ENCODE assay signal across 17 mouse cellular contexts in genomic region chr2:165061638-165062433, GRCm38 (mm10). TPM values are rescaled to one million over a fixed set of nuclear protein-coding genes. Genes with fewer than 3 reads are reported as not detected.
DNase-seq lines count a peak whose midpoint lies in the region; ATAC-seq and TF ChIP-seq lines count a peak whose summit lies in the region.
"Had no signal": no experiment of that assay in that cellular context is flagged by ENCODE, and none has a peak within 500 bp of the region (broad histone marks: within the 10 kb centered on the region; RNA-seq: fewer than 3 reads in every experiment).

No protein-coding gene starts in this region.

- H3K79me2 ChIP-seq in liver, adult 2 months (ENCODE audit: control insufficient read depth, insufficient read depth, low read length): no peaks in the 10 kb centered on the region

- no peak overlapping the region for H3K4me2 ChIP-seq in heart, embryonic 11.5 days
- no peak overlapping the region for H3K4me2 ChIP-seq in liver, embryonic 11.5 days
- no peak overlapping the region for H3K4me2 ChIP-seq in lung, postnatal 0 days (replicated peaks; ENCODE audit: low read depth, low read length)
- H3K4me2 ChIP-seq: limb, embryonic 13.5 days had no signal

- no peak for ATAC-seq in heart, embryonic 11.5 days (replicated peaks; ENCODE audit: insufficient number of reproducible peaks, low FRiP score, low TSS enrichment)
- ATAC-seq in liver, embryonic 11.5 days (replicated peaks; ENCODE audit: low FRiP score): no peak
- ATAC-seq in lung, postnatal 0 days: peak; percentile 72
- ATAC-seq: forebrain, postnatal 0 days had no signal

- peak; percentile 29 to 37 for DNase-seq in heart, adult 18-20 months
- DNase-seq in liver, adult 2 months (ENCODE audit: extremely low read depth, low read depth, low spot score): peak; percentile 3
- DNase-seq in liver, embryonic 11.5 days (ENCODE audit: low spot score): no peak
- peak; percentile 84 for DNase-seq in lung, postnatal 0 days (ENCODE audit: low spot score)
- DNase-seq in skeletal muscle tissue, adult 2 months (ENCODE audit: low read depth, low spot score): peak; percentile 13
- DNase-seq in layer of hippocampus, postnatal 25 days (ENCODE audit: extremely low spot score in 1 of 2, low spot score in 1 of 2): no peak
- no peak for DNase-seq in limb, embryonic 10.5 days (ENCODE audit: low spot score)
- DNase-seq: adrenal gland, postnatal 36 days; cerebellum, adult 11-12 months; forebrain, postnatal 0 days; gastrocnemius, postnatal 25 days; right cerebral cortex, postnatal 14 days had no signal

- no peaks in the 10 kb centered on the region for H3K36me3 ChIP-seq in heart, embryonic 11.5 days (ENCODE audit: control insufficient read depth, insufficient read depth, low read length)
- no peaks in the 10 kb centered on the region for H3K36me3 ChIP-seq in liver, adult 2 months (ENCODE audit: control insufficient read depth, insufficient read depth, low read length)
- H3K36me3 ChIP-seq in liver, embryonic 11.5 days (ENCODE audit: control insufficient read depth, insufficient read depth, low read length): no peaks in the 10 kb centered on the region
- H3K36me3 ChIP-seq in lung, postnatal 0 days (ENCODE audit: insufficient read depth, low read length): no peaks in the 10 kb centered on the region
- no peaks in the 10 kb centered on the region for H3K36me3 ChIP-seq in limb, embryonic 10.5 days
- H3K36me3 ChIP-seq: limb, embryonic 13.5 days had no signal

- TF ChIP-seq POLR2A in liver, adult 2 months (IDR thresholded peaks at IDR 0.05; ENCODE audit: extremely low read depth, insufficient read depth, low read length): no peak

- H3K4me1 ChIP-seq in heart, embryonic 11.5 days (ENCODE audit: control insufficient read depth, insufficient read depth, low read length): 0 out of 2 replicates have a peak, but pooled peaks cover 2% of the 10 kb centered on the region
- no peaks in the 10 kb centered on the region for H3K4me1 ChIP-seq in liver, adult 2 months (ENCODE audit: control insufficient read depth, insufficient read depth, low read length)
- H3K4me1 ChIP-seq in liver, embryonic 11.5 days (replicated peaks; ENCODE audit: control insufficient read depth, insufficient read depth, low read length): no peaks in the 10 kb centered on the region
- no peaks in the 10 kb centered on the region; the same call in 1 of the 2 replicates for H3K4me1 ChIP-seq in lung, postnatal 0 days (ENCODE audit: insufficient read depth, low read depth, low read length)
- H3K4me1 ChIP-seq in limb, embryonic 10.5 days: peaks cover 8% of the 10 kb centered on the region
- H3K4me1 ChIP-seq: limb, embryonic 13.5 days; megakaryocyte, embryonic 14.5 days had no signal

- H3K27me3 ChIP-seq in heart, embryonic 11.5 days (ENCODE audit: control insufficient read depth, insufficient read depth, low read length): peaks cover 6% of the 10 kb centered on the region; the same call in 1 of the 2 replicates
- no peaks in the 10 kb centered on the region for H3K27me3 ChIP-seq in liver, adult 2 months (ENCODE audit: control insufficient read depth, insufficient read depth, low read length)
- H3K27me3 ChIP-seq in liver, embryonic 11.5 days (replicated peaks; ENCODE audit: control insufficient read depth, insufficient read depth, low read length): peaks cover 2% of the 10 kb centered on the region; the same call in 1 of the 2 replicates
- H3K27me3 ChIP-seq in lung, postnatal 0 days (replicated peaks; ENCODE audit: insufficient read depth, low read length): no peaks in the 10 kb centered on the region
- H3K27me3 ChIP-seq in limb, embryonic 10.5 days (ENCODE audit: low read depth, poor library complexity, severe bottlenecking): peaks cover 11% of the 10 kb centered on the region; the same call in 1 of the 2 replicates

- no peak overlapping the region for H3K27ac ChIP-seq in heart, embryonic 11.5 days (ENCODE audit: low read depth, low read length)
- H3K27ac ChIP-seq in liver, adult 2 months (replicated peaks; ENCODE audit: insufficient read depth, low read depth, low read length): no peak overlapping the region; the same call in 1 of the 2 replicates
- no peak overlapping the region for H3K27ac ChIP-seq in liver, embryonic 11.5 days (ENCODE audit: low read depth, low read length)
- peak overlapping the region; percentile 68 for H3K27ac ChIP-seq in lung, postnatal 0 days (ENCODE audit: low read length)
- no peak overlapping the region for H3K27ac ChIP-seq in limb, embryonic 10.5 days
- H3K27ac ChIP-seq: limb, embryonic 13.5 days had no signal

- TF ChIP-seq EP300 in lung, postnatal 0 days (IDR thresholded peaks at IDR 0.05): no peak; the same call in 1 of the 2 replicates

- H3K4me3 ChIP-seq in heart, embryonic 11.5 days (ENCODE audit: low read depth, low read length): no peak overlapping the region
- H3K4me3 ChIP-seq in liver, adult 2 months (ENCODE audit: insufficient read depth, low read depth, low read length): no peak overlapping the region
- no peak overlapping the region for H3K4me3 ChIP-seq in liver, embryonic 11.5 days (ENCODE audit: low read depth, low read length)
- no peak overlapping the region for H3K4me3 ChIP-seq in lung, postnatal 0 days (ENCODE audit: low read depth, low read length)
- no peak overlapping the region for H3K4me3 ChIP-seq in limb, embryonic 10.5 days
- H3K4me3 ChIP-seq: limb, embryonic 13.5 days; megakaryocyte, embryonic 14.5 days had no signal

- WGBS in heart, embryonic 11.5 days (ENCODE audit: insufficient replicate concordance): 70% methylated on average over 16 of the region's 16 CpGs
- 55% methylated on average over 16 of the region's 16 CpGs for WGBS in liver, adult 2 months
- 73% methylated on average over 16 of the region's 16 CpGs for WGBS in liver, embryonic 11.5 days
- 53% methylated on average over 16 of the region's 16 CpGs for WGBS in lung, postnatal 0 days
- 82% methylated on average over 16 of the region's 16 CpGs for WGBS in limb, embryonic 10.5 days

- no peaks in the 10 kb centered on the region for H3K9me3 ChIP-seq in heart, embryonic 11.5 days (replicated peaks; ENCODE audit: control insufficient read depth, low read length)
- H3K9me3 ChIP-seq in liver, embryonic 11.5 days (ENCODE audit: control insufficient read depth, low read length): no peaks in the 10 kb centered on the region
- no peaks in the 10 kb centered on the region for H3K9me3 ChIP-seq in lung, postnatal 0 days (ENCODE audit: low read length)
- H3K9me3 ChIP-seq in limb, embryonic 10.5 days (replicated peaks): no peaks in the 10 kb centered on the region
- H3K9me3 ChIP-seq: limb, embryonic 13.5 days; megakaryocyte, embryonic 14.5 days had no signal

- TF ChIP-seq CTCF in liver, adult 2 months (IDR thresholded peaks at IDR 0.05; ENCODE audit: low read depth, low read length): no peak
- TF ChIP-seq CTCF in lung, postnatal 0 days (IDR thresholded peaks at IDR 0.05): no peak

- no peak overlapping the region for H3K9ac ChIP-seq in heart, embryonic 11.5 days (ENCODE audit: low read depth, low read length)
- H3K9ac ChIP-seq in liver, adult 2 months (ENCODE audit: low read depth, low read length): no peak overlapping the region
- no peak overlapping the region for H3K9ac ChIP-seq in liver, embryonic 11.5 days (ENCODE audit: low read depth, low read length)
- H3K9ac ChIP-seq in lung, postnatal 0 days (replicated peaks; ENCODE audit: low read depth): no peak overlapping the region
- H3K9ac ChIP-seq: forebrain, postnatal 0 days had no signal

RNA-seq across cellular contexts. Expression of gene Cd40, which starts 6.4 kb away (rescaled TPM):
- total RNA-seq in heart, adult 18-20 months (2021): 1 to 10 TPM; 1.6 to 2.3 TPM
- polyA plus RNA-seq in heart, embryonic 11.5 days (2014; fragmentation: Nextera tagmentation; extraction: Ambion mirVana): 9.6 and 9.7 TPM in 2 replicates
- 0.74 and 1.7 TPM in 2 replicates for total RNA-seq in liver, adult 2 months (2014; rRNA removed)
- polyA plus RNA-seq in liver, adult 2 months (2012; rRNA removed): 0.37 and 1.0 TPM in 2 replicates
- polyA plus RNA-seq in liver, embryonic 11.5 days (2014; fragmentation: Nextera tagmentation; extraction: Ambion mirVana): 5.5 and 7.7 TPM in 2 replicates
- 57.9 and 77.5 TPM in 2 replicates for polyA plus RNA-seq in lung, postnatal 0 days (2015; fragmentation: Nextera tagmentation; extraction: Ambion mirVana)
- 1 to 10 TPM in 1 of 2 experiments, under 1 TPM in 1; 0.66 to 1.6 TPM for total RNA-seq in layer of hippocampus, postnatal 25 days (2021)
- 10.5 and 11.5 TPM in 2 replicates for polyA plus RNA-seq in limb, embryonic 10.5 days (2016; fragmentation: Nextera tagmentation; extraction: Ambion mirVana)

RNA-seq across cellular contexts. Expression of gene Ncoa5, which starts 27.2 kb away (rescaled TPM):
- total RNA-seq in heart, adult 18-20 months (2021): 10 to 100 TPM; 17.7 to 19.9 TPM
- polyA plus RNA-seq in heart, embryonic 11.5 days (2014; fragmentation: Nextera tagmentation; extraction: Ambion mirVana): 36.0 and 39.8 TPM in 2 replicates
- total RNA-seq in liver, adult 2 months (2014; rRNA removed): 4.3 and 6.8 TPM in 2 replicates
- polyA plus RNA-seq in liver, adult 2 months (2012; rRNA removed): 9.2 and 11.5 TPM in 2 replicates
- polyA plus RNA-seq in liver, embryonic 11.5 days (2014; fragmentation: Nextera tagmentation; extraction: Ambion mirVana): 45.0 and 45.9 TPM in 2 replicates
- 21.6 and 28.7 TPM in 2 replicates for polyA plus RNA-seq in lung, postnatal 0 days (2015; fragmentation: Nextera tagmentation; extraction: Ambion mirVana)
- 10 to 100 TPM; 50.2 to 56.1 TPM for total RNA-seq in layer of hippocampus, postnatal 25 days (2021)
- polyA plus RNA-seq in limb, embryonic 10.5 days (2016; fragmentation: Nextera tagmentation; extraction: Ambion mirVana): 92.9 and 105 TPM in 2 replicates

RNA-seq across cellular contexts. Expression of gene 1700025C18Rik, which starts 28.7 kb away (rescaled TPM):
- total RNA-seq in heart, adult 18-20 months (2021): not detected
- not detected in 2 replicates for polyA plus RNA-seq in heart, embryonic 11.5 days (2014; fragmentation: Nextera tagmentation; extraction: Ambion mirVana)
- not detected in 2 replicates for total RNA-seq in liver, adult 2 months (2014; rRNA removed)
- not detected in 2 replicates for polyA plus RNA-seq in liver, adult 2 months (2012; rRNA removed)
- polyA plus RNA-seq in liver, embryonic 11.5 days (2014; fragmentation: Nextera tagmentation; extraction: Ambion mirVana): not detected in 2 replicates
- not detected in 2 replicates for polyA plus RNA-seq in lung, postnatal 0 days (2015; fragmentation: Nextera tagmentation; extraction: Ambion mirVana)
- total RNA-seq in layer of hippocampus, postnatal 25 days (2021): not detected
- not detected in 2 replicates for polyA plus RNA-seq in limb, embryonic 10.5 days (2016; fragmentation: Nextera tagmentation; extraction: Ambion mirVana)
- total RNA-seq: adrenal gland, postnatal 36 days; forebrain, postnatal 0 days; gastrocnemius, postnatal 25 days; heart, postnatal 36 days; layer of hippocampus, postnatal 14 days had no signal
- polyA plus RNA-seq: forebrain, postnatal 0 days; limb, embryonic 13.5 days had no signal

Comparison
In these comparisons a context has a peak if more than half of its experiments do, and no peak if none do; other contexts are left out.
1. DNase-seq: peak in heart, adult 18-20 months (2 of 2), liver, adult 2 months (single experiment), lung, postnatal 0 days (single experiment) and skeletal muscle tissue, adult 2 months (single experiment); none in liver, embryonic 11.5 days (single experiment), layer of hippocampus, postnatal 25 days (0 of 2) and limb, embryonic 10.5 days (single experiment).